Mouse (Mus musculus) heart, postnatal 0 days (tissue): ENCODE results near the gene Mei4.

Experiments used
- CTCF ChIP-seq: IDR thresholded peaks from 2 replicates; pipeline ENCODE4 v1.5.1; 2016; ENCODE audit warnings: antibody characterized with exemption, control low read depth, low read depth
- EP300 ChIP-seq: IDR thresholded peaks from 2 replicates; pipeline ENCODE4 v1.6.1; 2016; ENCODE audit warnings: antibody characterized with exemption, low read depth

DNA sequence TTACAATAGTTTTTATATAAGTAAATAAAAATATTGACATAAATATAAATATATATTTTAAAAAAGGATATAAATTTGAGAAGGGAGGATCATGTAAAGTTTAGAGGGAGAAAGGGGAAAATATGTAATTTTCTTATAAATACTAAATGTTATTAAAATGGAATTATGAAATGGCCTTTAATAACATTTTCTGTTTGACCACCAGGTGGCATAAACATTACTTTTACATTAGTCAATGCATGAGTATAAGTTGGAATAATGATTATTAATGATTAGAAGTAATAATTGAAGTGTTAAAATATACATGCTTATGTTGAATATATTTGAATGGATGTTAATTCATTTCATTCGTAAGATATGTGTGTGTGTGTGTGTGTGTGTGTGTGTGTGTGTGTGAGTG is 58.0 kb downstream of the Mei4 start:
- TF ChIP-seq CTCF = no peak
- no peak for TF ChIP-seq EP300
